Mouse (Mus musculus) CD8-positive naive resting alpha-beta T cell, adult 57 days (primary cell): ENCODE results near the gene Tcl1b1. TPM values are rescaled to one million over a fixed set of nuclear protein-coding genes. Genes with fewer than 3 reads are reported as not detected.

Experiments used
- total RNA-seq: library from RNA; stranded (reverse); gene quantifications from one replicate; pipeline ENCODE4 v1.2.4, GENCODE M21; 2023

Tcl1b1 gene
- total RNA-seq, result not detected

DNA sequence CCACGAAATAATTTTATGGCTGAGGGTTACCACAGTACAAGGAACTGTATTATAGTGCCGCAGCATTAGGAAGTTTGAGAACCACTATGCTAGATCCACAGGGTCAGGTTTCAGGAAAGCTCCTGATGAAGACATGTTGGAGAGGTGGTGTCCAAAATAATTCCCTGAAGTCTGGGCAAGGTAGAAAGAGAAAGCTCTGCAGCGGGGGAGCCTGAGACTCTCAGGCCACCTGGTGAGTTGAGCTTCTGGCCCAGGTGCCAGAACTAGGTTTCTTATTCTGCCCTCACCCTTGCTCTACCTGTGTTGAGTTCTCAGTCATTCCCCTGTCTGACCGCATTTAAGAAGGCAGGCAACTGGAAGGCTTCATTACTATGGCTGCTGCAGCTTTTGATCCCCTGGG is at the start of gene Tcl1b1:
Gene Tcl1b1, plus strand, starts transcription at position 301 of the 400 bp plus-strand sequence.

DNA sequence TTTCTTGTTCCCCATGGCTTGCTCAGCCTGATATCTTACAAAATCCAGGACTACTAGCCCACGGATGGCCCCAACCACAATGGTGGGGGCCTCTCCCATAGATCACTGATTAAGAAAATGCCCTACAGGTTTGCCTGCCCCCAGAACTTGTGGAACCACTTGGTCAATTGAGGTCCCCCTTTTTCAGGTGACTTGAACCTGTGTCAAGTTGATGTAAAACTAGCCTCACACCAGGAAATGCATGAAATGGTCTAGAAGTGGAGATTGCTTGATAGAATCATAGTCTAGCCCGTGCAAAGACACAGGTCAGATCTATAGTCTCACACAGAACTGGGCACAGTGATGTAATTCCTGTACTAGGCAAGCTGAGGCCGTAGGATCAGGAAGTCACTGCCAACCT is 13.8 kb upstream of the Tcl1b1 start, which contains the start of gene Tcl1b2:
Gene Tcl1b2, plus strand, starts transcription at position 301 of the 400 bp plus-strand sequence.

DNA sequence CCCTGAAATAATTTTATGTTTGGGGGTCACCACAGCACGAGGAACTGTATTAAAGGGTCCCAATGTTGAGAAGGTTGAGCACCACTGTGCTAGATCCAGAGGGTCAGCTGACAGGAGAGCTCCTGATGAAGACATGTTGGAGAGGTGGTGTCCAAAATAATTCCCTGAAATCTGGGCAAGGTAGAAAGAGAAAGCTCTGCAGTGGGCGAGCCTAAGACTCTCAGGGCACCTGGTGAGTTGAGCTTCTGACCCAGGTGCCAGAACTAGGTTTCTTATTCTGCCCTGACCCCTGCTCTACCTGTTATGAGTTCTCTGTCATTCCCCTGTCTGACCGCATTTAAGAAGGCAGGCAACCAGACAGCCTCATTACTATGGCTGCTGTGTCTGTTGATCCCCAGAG is 16.6 kb downstream of the Tcl1b1 start, which contains the start of gene Tcl1b5:
Gene Tcl1b5, plus strand, starts transcription at position 301 of the 400 bp plus-strand sequence.

DNA sequence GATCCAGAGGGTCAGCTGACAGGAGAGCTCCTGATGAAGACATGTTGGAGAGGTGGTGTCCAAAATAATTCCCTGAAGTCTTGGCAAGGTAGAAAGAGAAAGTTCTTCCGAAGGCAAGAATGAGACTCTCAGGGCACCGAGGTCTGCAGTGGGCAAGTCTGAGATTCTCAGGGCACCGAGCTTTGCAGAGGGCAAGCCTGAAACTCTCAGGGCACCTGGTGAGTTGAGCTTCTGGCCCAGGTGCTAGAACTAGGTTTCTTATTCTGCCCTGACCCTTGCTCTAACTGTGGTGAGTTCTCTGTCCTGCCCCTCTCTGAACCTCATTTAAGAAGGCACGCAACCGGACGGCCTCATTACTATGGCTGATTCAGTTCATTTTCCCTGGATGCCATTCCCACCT is 31.3 kb downstream of the Tcl1b1 start, which contains the start of gene Tcl1b3:
Gene Tcl1b3, plus strand, starts transcription at position 301 of the 400 bp plus-strand sequence.

DNA sequence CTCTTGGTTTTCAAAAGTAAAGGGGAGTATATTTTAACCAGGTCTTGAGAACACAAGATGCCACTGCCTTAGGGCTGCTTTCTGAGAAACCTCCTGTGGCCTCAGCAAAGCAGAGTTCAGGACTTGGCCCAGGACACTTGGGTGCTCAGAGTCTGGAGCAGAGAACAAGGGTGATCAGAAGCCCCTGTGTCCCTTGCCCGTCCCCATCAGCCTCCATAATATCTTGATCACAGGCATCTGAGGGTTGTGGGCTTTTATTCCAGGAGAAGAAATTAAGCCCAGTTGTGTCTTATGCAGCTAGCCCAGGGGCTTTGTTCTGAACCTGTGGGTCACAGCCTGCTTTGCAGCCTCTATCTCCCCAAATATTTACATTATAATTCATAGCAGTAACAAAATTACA is 42.2 kb downstream of the Tcl1b1 start, which contains the start of gene Tcl1b4:
Gene Tcl1b4, plus strand, starts transcription at position 301 of the 400 bp plus-strand sequence.

Other genes starting within 250 kb of the Tcl1b1 start
- gene Syne3, start 149.9 kb upstream of the Tcl1b1 start, total RNA-seq, result 9.7 TPM
- 29.2 TPM for gene Glrx5, start 127.0 kb upstream of the Tcl1b1 start, total RNA-seq
- not detected for gene Tcl1b2, start 13.7 kb upstream of the Tcl1b1 start, total RNA-seq
- not detected for gene Tcl1b5, start 16.7 kb downstream of the Tcl1b1 start, total RNA-seq
- not detected for gene Tcl1b3, start 31.4 kb downstream of the Tcl1b1 start, total RNA-seq
- gene Tcl1b4, start 42.3 kb downstream of the Tcl1b1 start, total RNA-seq, result not detected
- gene Tcl1, start 63.1 kb downstream of the Tcl1b1 start, total RNA-seq, result not detected
- not detected for gene Tunar, start 174.2 kb downstream of the Tcl1b1 start, total RNA-seq